Mouse (Mus musculus): ENCODE measurements around the gene Ube2v1. TPM values are rescaled to one million over a fixed set of nuclear protein-coding genes. Genes with fewer than 3 reads are reported as not detected.

Ube2v1 gene
- total and polyA plus RNA-seq, 2 experiments from 2014 or later = 161 to 369 TPM

- Histone ChIP-seq H3K9ac (peak overlapping the region; percentile 76), H3K27me3 (ENCODE audit: insufficient read depth, low read length) (peaks cover 5% of the 10 kb centered on the region; the same call in 1 of the 2 replicates), H3K27ac (ENCODE audit: low read depth, low read length) (no peak overlapping the region), H3K4me2 (ENCODE audit: low read depth) (peak overlapping the region; percentile 79), H3K9me3 (ENCODE audit: low read length) (no peaks in the 10 kb centered on the region), H3K4me1 (ENCODE audit: insufficient read depth) (peaks cover 11% of the 10 kb centered on the region), H3K36me3 (ENCODE audit: insufficient read depth) (peaks cover 4% of the 10 kb centered on the region; the same call in 1 of the 2 replicates), H3K4me3 (ENCODE audit: low read depth, low read length) (peak overlapping the region; percentile 83)
- DNase-seq = peak; percentile 43
- 1% methylated on average over 12 of the region's 12 CpGs for WGBS
- TF ChIP-seq CTCF (IDR thresholded peaks at IDR 0.05; ENCODE audit: low read depth) = no peak
- no peak for ATAC-seq
These were observed 28.7 kb upstream of the Ube2v1 start for GRCm38 (mm10) chr2:167660611-167660971.

- WGBS = 19% methylated on average over 13 of the region's 13 CpGs
- no peak overlapping the region for H3K27ac ChIP-seq (ENCODE audit: low read depth, low read length)
These were observed 28.1 kb upstream of the Ube2v1 start for GRCm38 (mm10) chr2:167659847-167660610.

GRCm38 (mm10) chr2:167659177-167659846 is 27.4 kb upstream of the Ube2v1 start:
- Histone ChIP-seq H3K4me3 (ENCODE audit: low read depth, low read length) (no peak overlapping the region), H3K4me1 (ENCODE audit: insufficient read depth) (peaks cover 11% of the 10 kb centered on the region), H3K27ac (ENCODE audit: low read depth, low read length) (no peak overlapping the region), H3K27me3 (ENCODE audit: insufficient read depth, low read length) (peaks cover 5% of the 10 kb centered on the region; the same call in 1 of the 2 replicates), H3K36me3 (ENCODE audit: insufficient read depth) (peaks cover 4% of the 10 kb centered on the region; the same call in 1 of the 2 replicates), H3K4me2 (ENCODE audit: low read depth) (peak overlapping the region; percentile 79; the same call in 1 of the 2 replicates), H3K9ac (no peak overlapping the region), H3K9me3 (ENCODE audit: low read length) (no peaks in the 10 kb centered on the region)
- WGBS = 79% methylated on average over 10 of the region's 10 CpGs
- no peak for TF ChIP-seq CTCF (IDR thresholded peaks at IDR 0.05; ENCODE audit: low read depth)
- ATAC-seq (no peak), DNase-seq (no peak)

More at GRCm38 (mm10) chr2:167659847-167660610, 28.1 kb upstream of the Ube2v1 start:
- Histone ChIP-seq H3K27me3 (ENCODE audit: insufficient read depth, low read length) (peaks cover 5% of the 10 kb centered on the region; the same call in 1 of the 2 replicates), H3K4me1 (ENCODE audit: insufficient read depth) (peaks cover 11% of the 10 kb centered on the region), H3K36me3 (ENCODE audit: insufficient read depth) (peaks cover 4% of the 10 kb centered on the region; the same call in 1 of the 2 replicates), H3K9me3 (ENCODE audit: low read length) (no peaks in the 10 kb centered on the region), H3K4me3 (ENCODE audit: low read depth, low read length) (peak overlapping the region; percentile 83), H3K9ac (peak overlapping the region; percentile 76; the same call in 1 of the 2 replicates), H3K4me2 (ENCODE audit: low read depth) (peak overlapping the region; percentile 79)
- ATAC-seq = no peak
- DNase-seq = no peak
- TF ChIP-seq CTCF (IDR thresholded peaks at IDR 0.05; ENCODE audit: low read depth) = no peak

DNA sequence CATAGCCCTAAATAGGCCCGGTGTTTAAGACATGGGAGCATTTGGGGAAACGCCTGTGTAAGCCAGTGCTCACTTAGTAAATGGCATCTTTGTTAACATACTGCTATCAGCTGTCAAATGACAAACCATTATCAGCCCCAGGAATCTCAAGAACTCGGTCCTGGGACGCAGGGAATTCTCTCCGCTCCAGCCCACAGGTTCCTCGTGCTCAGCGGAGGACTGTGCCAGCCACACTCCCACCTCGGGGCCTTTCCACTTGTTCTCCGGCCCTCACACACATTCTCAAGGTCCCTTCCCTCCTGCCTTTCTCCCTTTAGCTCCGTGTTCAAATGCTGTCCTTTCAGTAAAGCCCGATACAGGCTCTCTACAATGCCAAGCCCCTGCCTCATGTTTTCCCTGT is 26.8 kb upstream of the Ube2v1 start:
- Histone ChIP-seq H3K9me3 (ENCODE audit: low read length) (no peaks in the 10 kb centered on the region), H3K27ac (ENCODE audit: low read depth, low read length) (no peak overlapping the region), H3K27me3 (ENCODE audit: insufficient read depth, low read length) (peaks cover 5% of the 10 kb centered on the region; the same call in 1 of the 2 replicates), H3K36me3 (ENCODE audit: insufficient read depth) (peaks cover 8% of the 10 kb centered on the region; the same call in 1 of the 2 replicates), H3K4me1 (ENCODE audit: insufficient read depth) (peaks cover 11% of the 10 kb centered on the region), H3K9ac (no peak overlapping the region), H3K4me3 (ENCODE audit: low read depth, low read length) (no peak overlapping the region), H3K4me2 (ENCODE audit: low read depth) (no peak overlapping the region)
- no peak for ATAC-seq
- no peak for TF ChIP-seq CTCF (IDR thresholded peaks at IDR 0.05; ENCODE audit: low read depth)
- DNase-seq = no peak
- WGBS = 81% methylated on average over 11 of the region's 11 CpGs

DNA sequence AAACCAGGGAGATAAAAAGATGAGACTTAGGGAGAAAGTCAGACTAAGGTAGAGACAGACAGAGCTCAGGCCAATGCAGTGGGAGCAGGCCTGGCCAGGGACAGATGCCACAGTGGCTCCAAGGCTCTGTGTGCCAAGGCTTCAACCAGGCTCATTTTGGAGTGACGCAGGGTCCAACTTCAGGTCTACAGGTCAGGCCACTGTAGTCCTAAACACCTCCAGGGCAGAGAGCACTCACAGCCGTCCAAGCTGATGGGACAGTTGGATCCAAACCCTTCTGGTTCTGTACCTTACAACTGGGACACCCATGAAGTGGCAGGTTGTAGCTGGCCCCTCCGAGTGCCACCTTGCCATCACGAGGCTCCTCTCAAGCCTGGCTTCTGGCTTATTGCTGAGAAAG is 26.1 kb upstream of the Ube2v1 start:
- Histone ChIP-seq H3K4me3 (ENCODE audit: low read depth, low read length) (no peak overlapping the region), H3K4me1 (ENCODE audit: insufficient read depth) (peaks cover 11% of the 10 kb centered on the region), H3K9me3 (ENCODE audit: low read length) (no peaks in the 10 kb centered on the region), H3K4me2 (ENCODE audit: low read depth) (no peak overlapping the region), H3K27me3 (ENCODE audit: insufficient read depth, low read length) (no peaks in the 10 kb centered on the region), H3K9ac (no peak overlapping the region), H3K27ac (ENCODE audit: low read depth, low read length) (no peak overlapping the region), H3K36me3 (ENCODE audit: insufficient read depth) (peaks cover 13% of the 10 kb centered on the region)
- WGBS = 94% methylated on average over 4 of the region's 4 CpGs
- DNase-seq (no peak), ATAC-seq (no peak)
- TF ChIP-seq CTCF (IDR thresholded peaks at IDR 0.05; ENCODE audit: low read depth) = no peak

DNA sequence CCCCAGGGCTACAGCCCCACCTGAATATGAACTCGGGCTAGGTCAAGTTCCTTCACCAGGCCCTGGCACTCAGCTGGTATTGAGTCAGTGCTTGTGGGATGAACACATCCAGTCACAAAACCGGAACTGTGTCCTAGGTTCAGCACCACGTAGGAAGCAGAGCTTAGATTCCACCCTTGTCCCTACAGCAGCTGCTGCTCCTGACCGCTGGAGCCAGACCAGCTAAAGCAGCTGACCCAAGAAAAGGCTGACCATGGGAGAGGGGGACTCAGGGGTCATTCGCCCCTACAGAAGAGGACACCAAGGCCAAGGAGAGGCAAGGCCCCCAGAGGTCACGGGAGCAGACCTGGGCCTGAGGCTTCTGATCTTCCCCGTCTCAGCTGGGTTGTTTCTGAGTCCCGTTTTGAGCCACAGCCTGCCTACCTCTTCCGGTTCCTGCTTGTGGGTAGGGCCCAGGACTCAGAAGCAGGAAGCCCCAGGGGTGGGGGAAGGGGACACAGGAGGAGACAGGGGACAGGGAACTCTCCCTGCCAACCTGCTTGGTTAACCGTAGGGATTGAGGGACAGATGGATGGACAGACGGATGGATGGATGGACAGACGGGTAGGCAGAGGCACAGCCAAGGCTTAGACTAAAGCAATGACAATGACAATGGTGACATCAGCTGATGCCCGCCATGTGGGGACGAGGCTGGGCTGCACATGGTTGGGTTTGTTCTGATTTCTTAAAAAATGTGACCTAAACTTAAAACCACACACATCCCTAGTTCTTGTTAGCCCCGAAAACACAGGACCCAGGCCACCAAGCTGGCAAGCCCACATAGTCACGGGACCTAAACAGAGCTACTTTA is 25.0 kb upstream of the Ube2v1 start:
- peaks cover 11% of the 10 kb centered on the region for H3K4me1 ChIP-seq (ENCODE audit: insufficient read depth)
- WGBS = 90% methylated on average over 16 of the region's 16 CpGs
- TF ChIP-seq CTCF (IDR thresholded peaks at IDR 0.05; ENCODE audit: low read depth) = no peak
- H3K9me3 ChIP-seq (ENCODE audit: low read length) = no peaks in the 10 kb centered on the region
- H3K27me3 ChIP-seq (ENCODE audit: insufficient read depth, low read length) = no peaks in the 10 kb centered on the region
- no peak for ATAC-seq
- no peak overlapping the region for H3K27ac ChIP-seq (ENCODE audit: low read depth, low read length)
- no peak overlapping the region for H3K4me3 ChIP-seq (ENCODE audit: low read depth, low read length)
- H3K9ac ChIP-seq = no peak overlapping the region
- H3K36me3 ChIP-seq (ENCODE audit: insufficient read depth) = peaks cover 13% of the 10 kb centered on the region
- H3K4me2 ChIP-seq (ENCODE audit: low read depth) = no peak overlapping the region
- DNase-seq = no peak
